Mouse (Mus musculus): Measurements from ENCODE around the gene Cchcr1. TPM values are rescaled to one million over a fixed set of nuclear protein-coding genes. Genes with fewer than 3 reads are reported as not detected.

Cchcr1 gene
- total RNA-seq, 1 experiment, result 28.5 TPM

DNA sequence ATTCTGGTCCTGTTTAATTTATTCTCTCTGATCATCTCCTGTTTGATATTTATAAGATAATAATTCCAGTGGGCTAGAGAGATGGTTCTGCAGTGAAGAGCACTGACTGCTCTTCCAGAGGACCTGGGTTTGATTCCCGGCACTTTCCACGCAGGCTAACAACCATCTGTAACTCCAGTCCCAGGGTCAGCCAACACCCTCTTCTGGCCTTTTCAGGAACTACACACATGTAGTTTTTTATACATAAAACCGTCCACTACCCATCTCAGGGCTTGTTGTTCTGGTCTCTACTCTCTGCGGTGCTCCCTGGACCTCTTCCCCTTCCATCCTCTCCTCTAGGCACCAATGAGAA, 33.2 kb downstream of the Cchcr1 start:
- in situ Hi-C loops (cut with MboI; ENCODE audit: low sequenced_read_pairs in 2 of 2, unreplicated experiment in 2 of 2), result no loop called here

DNA sequence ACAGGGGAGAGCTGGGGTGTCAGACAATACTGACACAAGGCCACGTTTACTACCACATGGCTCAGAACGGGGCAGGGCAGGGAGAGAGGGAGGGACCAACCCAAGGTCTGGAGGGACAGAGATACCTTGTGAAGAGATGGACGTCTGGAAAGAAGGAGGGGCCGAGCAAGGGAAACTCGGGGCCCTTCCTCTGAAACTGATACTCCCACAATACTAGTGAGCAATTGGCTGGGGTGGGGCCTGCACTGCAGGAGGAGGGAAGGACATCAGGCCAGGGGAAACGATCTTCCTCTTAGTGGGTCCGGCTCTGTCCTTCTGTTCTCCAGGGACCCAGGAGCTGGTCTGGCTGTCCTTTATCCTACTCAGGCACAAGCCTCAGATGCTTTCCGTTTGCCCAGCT, 34.0 kb downstream of the Cchcr1 start:
- Histone ChIP-seq H3K4me1 (ENCODE audit: control insufficient read depth in 2 of 2, insufficient read depth in 2 of 2, low read length in 2 of 2, poor library complexity in 1 of 2) (peaks cover 3 to 32% of the 10 kb centered on the region in 2 experiments; a peak in 1 of 4 replicates), H3K27ac (ENCODE audit: insufficient read depth, low read depth, low read length, poor library complexity, severe bottlenecking) (no peak overlapping the region), H3K9me3 (ENCODE audit: control insufficient read depth, insufficient read depth, low read depth, low read length) (no peaks in the 10 kb centered on the region), H3K4me3 (ENCODE audit: insufficient read depth in 1 of 2, low read depth in 1 of 2, low read length in 2 of 2, poor library complexity in 1 of 2, severe bottlenecking in 1 of 2) (no peak overlapping the region), H3K36me3 (ENCODE audit: control insufficient read depth, insufficient read depth, low read length, poor library complexity, severe bottlenecking) (no peaks in the 10 kb centered on the region), H3K9ac (ENCODE audit: insufficient read depth, low read depth, low read length, poor library complexity, severe bottlenecking) (no peak overlapping the region)
- no peak for DNase-seq (ENCODE audit: low read depth, low spot score)
- no peak for TF ChIP-seq ZC3H11A (IDR thresholded peaks at IDR 0.05; ENCODE audit: borderline replicate concordance, low read depth, low read length)
- no peak for TF ChIP-seq CHD2 (IDR thresholded peaks at IDR 0.05; ENCODE audit: low read depth, low read length)
- no peak for TF ChIP-seq ZNF384 (IDR thresholded peaks at IDR 0.05; ENCODE audit: low read depth, low read length)
- no peak for TF ChIP-seq MAFK (IDR thresholded peaks at IDR 0.05; ENCODE audit: insufficient read depth, low read depth, low read length)
- no peak for TF ChIP-seq HCFC1 (IDR thresholded peaks at IDR 0.05; ENCODE audit: borderline replicate concordance, insufficient read depth, low read length)
- in situ Hi-C loops (cut with MboI; ENCODE audit: low sequenced_read_pairs in 2 of 2, unreplicated experiment in 2 of 2), result no loop called here

More for the DNA sequence above, 33.2 kb downstream of the Cchcr1 start:
- no peak overlapping the region; the same call in 1 of the 2 replicates for H3K9ac ChIP-seq (ENCODE audit: insufficient read depth, low read depth, low read length, poor library complexity, severe bottlenecking)
- no peaks in the 10 kb centered on the region for H3K9me3 ChIP-seq (ENCODE audit: control insufficient read depth, insufficient read depth, low read depth, low read length)
- no peak overlapping the region for H3K4me3 ChIP-seq (ENCODE audit: insufficient read depth in 1 of 2, low read depth in 1 of 2, low read length in 2 of 2, poor library complexity in 1 of 2, severe bottlenecking in 1 of 2)
- H3K36me3 ChIP-seq (ENCODE audit: control insufficient read depth, insufficient read depth, low read length, poor library complexity, severe bottlenecking), result no peaks in the 10 kb centered on the region
- H3K27ac ChIP-seq (ENCODE audit: insufficient read depth, low read depth, low read length, poor library complexity, severe bottlenecking), result no peak overlapping the region
- no peak for TF ChIP-seq ZC3H11A (IDR thresholded peaks at IDR 0.05; ENCODE audit: borderline replicate concordance, low read depth, low read length)
- no peak for TF ChIP-seq HCFC1 (IDR thresholded peaks at IDR 0.05; ENCODE audit: borderline replicate concordance, insufficient read depth, low read length)
- TF ChIP-seq ZNF384 (IDR thresholded peaks at IDR 0.05; ENCODE audit: low read depth, low read length), result no peak
- no peak for TF ChIP-seq MAFK (IDR thresholded peaks at IDR 0.05; ENCODE audit: insufficient read depth, low read depth, low read length)
- no peak for TF ChIP-seq CHD2 (IDR thresholded peaks at IDR 0.05; ENCODE audit: low read depth, low read length)
- no peak for DNase-seq (ENCODE audit: low read depth, low spot score)
- H3K4me1 ChIP-seq (ENCODE audit: control insufficient read depth in 2 of 2, insufficient read depth in 2 of 2, low read length in 2 of 2, poor library complexity in 1 of 2), result peaks cover 3 to 30% of the 10 kb centered on the region in 2 experiments; a peak in 1 of 4 replicates

DNA sequence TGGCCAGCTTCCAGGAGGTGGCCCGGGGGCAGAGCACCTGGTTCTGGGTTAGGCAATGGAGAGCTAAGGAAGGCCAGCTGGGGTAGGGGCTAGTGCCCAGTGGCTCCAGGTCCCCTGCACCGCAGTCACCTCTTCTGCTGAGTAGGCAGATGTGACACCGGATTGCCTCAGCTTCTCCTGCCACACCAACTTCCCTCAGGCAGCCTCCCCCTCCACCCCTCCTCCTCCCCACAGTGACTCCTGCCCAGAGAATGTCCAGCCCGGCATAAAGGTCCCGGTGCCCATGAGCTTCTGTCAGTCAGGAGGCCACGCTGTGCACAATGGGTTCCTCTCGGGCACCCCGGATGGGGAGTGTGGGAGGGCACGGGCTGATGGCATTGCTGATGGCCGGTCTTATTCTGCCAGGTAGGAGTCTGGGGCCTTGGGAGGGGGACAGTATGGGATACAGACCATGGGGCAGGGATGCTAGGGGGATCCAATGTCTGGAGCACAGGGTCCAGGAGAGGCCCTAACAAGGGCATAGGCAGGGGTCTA, 35.0 kb downstream of the Cchcr1 start, which contains the start of gene Cdsn:
Gene Cdsn, plus strand, starts transcription at position 248 of the 534 bp plus-strand sequence.
- Histone ChIP-seq H3K27ac (ENCODE audit: insufficient read depth, low read depth, low read length, poor library complexity, severe bottlenecking) (no peak within 1 kb of the TSS), H3K36me3 (ENCODE audit: control insufficient read depth, insufficient read depth, low read length, poor library complexity, severe bottlenecking) (no peaks in the 10 kb centered on the region), H3K4me3 (ENCODE audit: insufficient read depth in 1 of 2, low read depth in 1 of 2, low read length in 2 of 2, poor library complexity in 1 of 2, severe bottlenecking in 1 of 2) (no peak within 1 kb of the TSS), H3K4me1 (ENCODE audit: control insufficient read depth in 2 of 2, insufficient read depth in 2 of 2, low read length in 2 of 2, poor library complexity in 1 of 2) (peaks cover 2 to 31% of the 10 kb centered on the region in 2 experiments; a peak in 1 of 4 replicates), H3K9me3 (ENCODE audit: control insufficient read depth, insufficient read depth, low read depth, low read length) (no peaks in the 10 kb centered on the region), H3K9ac (ENCODE audit: insufficient read depth, low read depth, low read length, poor library complexity, severe bottlenecking) (no peak within 1 kb of the TSS)
- in situ Hi-C loops (cut with MboI; ENCODE audit: low sequenced_read_pairs in 2 of 2, unreplicated experiment in 2 of 2), result no loop called here
- no peak for DNase-seq (ENCODE audit: low read depth, low spot score)
- TF ChIP-seq MAFK (IDR thresholded peaks at IDR 0.05; ENCODE audit: insufficient read depth, low read depth, low read length) (no peak), ZC3H11A (IDR thresholded peaks at IDR 0.05; ENCODE audit: borderline replicate concordance, low read depth, low read length) (no peak), HCFC1 (IDR thresholded peaks at IDR 0.05; ENCODE audit: borderline replicate concordance, insufficient read depth, low read length) (no peak), CHD2 (IDR thresholded peaks at IDR 0.05; ENCODE audit: low read depth, low read length) (no peak), ZNF384 (IDR thresholded peaks at IDR 0.05; ENCODE audit: low read depth, low read length) (no peak)

DNA sequence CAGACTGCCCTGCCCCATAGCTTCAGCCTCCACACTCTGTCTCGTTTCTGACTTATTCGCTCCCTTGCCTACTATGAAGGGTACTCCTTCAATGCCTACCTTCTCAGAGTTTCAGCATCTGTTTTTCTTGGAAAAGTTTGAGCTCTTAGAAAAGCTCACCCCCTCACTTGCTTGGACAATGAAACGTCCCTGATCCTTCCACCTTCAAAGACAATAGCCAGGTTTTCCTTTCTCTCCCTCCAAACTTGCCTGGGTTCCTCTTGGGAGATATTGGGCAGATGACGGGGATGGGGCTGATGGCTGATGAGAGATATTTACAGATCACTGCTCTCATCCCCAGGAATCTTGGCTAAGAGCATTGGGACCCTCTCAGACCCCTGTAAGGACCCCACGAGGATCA, 37.4 kb downstream of the Cchcr1 start:
- H3K4me3 ChIP-seq (ENCODE audit: insufficient read depth in 1 of 2, low read depth in 1 of 2, low read length in 2 of 2, poor library complexity in 1 of 2, severe bottlenecking in 1 of 2), result peak overlapping the region; percentile 70 to 72
- peaks cover 0 to 32% of the 10 kb centered on the region in 2 experiments; a peak in 1 of 4 replicates for H3K4me1 ChIP-seq (ENCODE audit: control insufficient read depth in 2 of 2, insufficient read depth in 2 of 2, low read length in 2 of 2, poor library complexity in 1 of 2)
- H3K36me3 ChIP-seq (ENCODE audit: control insufficient read depth, insufficient read depth, low read length, poor library complexity, severe bottlenecking), result no peaks in the 10 kb centered on the region
- H3K27ac ChIP-seq (ENCODE audit: insufficient read depth, low read depth, low read length, poor library complexity, severe bottlenecking), result 0 out of 2 replicates have a peak overlapping the region, but pooled peaks have one; percentile 64
- peak; percentile 90 for TF ChIP-seq ZNF384 (IDR thresholded peaks at IDR 0.05; ENCODE audit: low read depth, low read length)
- TF ChIP-seq ZC3H11A (IDR thresholded peaks at IDR 0.05; ENCODE audit: borderline replicate concordance, low read depth, low read length), result no peak
- peak overlapping the region; percentile 79 for H3K9ac ChIP-seq (ENCODE audit: insufficient read depth, low read depth, low read length, poor library complexity, severe bottlenecking)
- in situ Hi-C loops (cut with MboI; ENCODE audit: low sequenced_read_pairs in 2 of 2, unreplicated experiment in 2 of 2), result no loop called here
- no peak for DNase-seq (ENCODE audit: low read depth, low spot score)
- no peaks in the 10 kb centered on the region for H3K9me3 ChIP-seq (ENCODE audit: control insufficient read depth, insufficient read depth, low read depth, low read length)

All from ES-E14 (cell line).